Mouse (Mus musculus) megakaryocyte, embryonic 14.5 days (primary cell): ENCODE measurements around the gene Alkbh6.

ENCODE experiments used
- FLI1 ChIP-seq: IDR thresholded peaks from 2 replicates; pipeline ENCODE4 v1.6.1; 2012; ENCODE audit warnings: low read length, inconsistent platforms, mixed read lengths
- GATA1 ChIP-seq: IDR thresholded peaks from 3 replicates; pipeline ENCODE4 v1.6.1; 2012; ENCODE audit warnings: mixed read lengths, low read length, inconsistent platforms, borderline replicate concordance

GRCm38 (mm10) chr7:30300914-30301313 is 7.6 kb upstream of the Alkbh6 start:
- TF ChIP-seq GATA1 (no peak), FLI1 (no peak)
